Mouse (Mus musculus) neutrophil, adult 5-6 weeks (primary cell): ENCODE results near the gene Eef1e1. TPM values are rescaled to one million over a fixed set of nuclear protein-coding genes. Genes with fewer than 3 reads are reported as not detected.

Source experiments
- total RNA-seq: library from RNA; stranded (forward); fragments of 200-1000 nt; gene quantifications from 2 replicates; pipeline ENCODE4 v1.2.3, GENCODE M21; 2017

The Eef1e1 gene
- total RNA-seq, 1 experiment from 2014 or later, result 15.1 TPM

Other genes starting within 250 kb of the Eef1e1 start
- 61.5 and 69.4 TPM in 2 replicates for gene Txndc5, start 130.2 kb downstream of the Eef1e1 start, total RNA-seq
- gene Bloc1s5, start 23.9 kb downstream of the Eef1e1 start, total RNA-seq, result 5.9 and 6.2 TPM in 2 replicates